Mouse (Mus musculus): ENCODE measurements around the gene Brip1. TPM values are rescaled to one million over a fixed set of nuclear protein-coding genes. Genes with fewer than 3 reads are reported as not detected.

The Brip1 gene
- total RNA-seq, 2 experiments from 2014 or later, result 0.30 to 0.75 TPM

DNA sequence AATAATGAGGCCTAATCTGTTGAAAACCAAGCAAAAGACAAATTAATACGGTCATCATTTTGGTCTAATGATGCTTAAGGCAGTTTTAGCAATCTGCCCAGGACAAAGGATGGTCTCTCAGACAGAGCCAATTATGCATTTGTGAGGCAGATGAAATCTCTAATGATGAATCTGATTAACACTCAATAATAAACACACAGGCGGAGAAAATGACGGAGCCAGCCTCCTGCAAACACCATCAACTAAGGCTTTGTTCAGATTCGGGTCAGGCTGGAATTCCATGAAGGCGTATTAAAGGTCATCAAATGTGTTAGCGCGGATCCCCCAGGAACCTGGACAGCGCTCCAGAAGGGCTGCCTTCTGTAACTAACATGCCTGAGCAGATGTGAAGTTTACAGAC lies 161.6 kb downstream of the Brip1 start:
- intact Hi-C loops (cut with DNase I), result no loop called here
- DNase-seq, result no peak

DNA sequence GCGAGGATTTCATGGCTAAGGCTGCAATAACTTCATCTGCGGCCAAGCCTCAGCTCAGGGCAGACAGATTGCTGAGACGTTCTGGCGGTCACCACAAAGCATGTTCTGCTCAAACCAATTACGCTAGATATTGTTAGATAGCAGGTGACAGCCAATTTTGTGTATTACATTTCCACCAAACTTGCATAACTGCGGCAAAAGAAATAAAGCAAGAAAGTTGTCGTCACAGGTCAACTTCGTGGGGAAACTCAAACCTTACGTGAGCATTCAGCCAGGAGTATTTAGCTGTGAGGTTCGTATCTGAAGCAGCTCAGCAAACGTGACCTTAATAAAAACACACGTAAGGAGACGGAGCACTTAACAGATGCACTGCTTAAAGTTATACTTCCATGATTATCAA lies 162.3 kb downstream of the Brip1 start:
- no peak for DNase-seq
- intact Hi-C loops (cut with DNase I), result no loop called here

DNA sequence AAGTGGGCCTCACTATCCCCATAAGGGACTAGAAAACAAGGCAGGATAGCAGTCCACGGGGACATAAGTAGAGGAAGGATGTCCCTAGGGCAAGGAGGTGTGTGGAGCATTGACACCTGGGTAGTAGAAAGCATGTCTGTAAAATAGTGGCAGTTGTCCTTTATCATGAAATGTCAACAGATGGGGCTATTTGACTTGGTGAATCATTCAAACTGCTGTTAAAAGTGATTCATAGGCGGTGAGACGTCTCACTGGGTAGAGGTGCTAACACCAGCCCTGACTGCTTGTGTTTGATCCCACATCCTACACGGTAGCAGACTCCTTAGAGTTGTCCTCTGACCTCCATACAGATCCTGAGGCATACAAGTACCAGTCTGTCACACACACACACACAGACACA lies 168.1 kb downstream of the Brip1 start:
- DNase-seq, result no peak
- intact Hi-C loops (cut with DNase I), result no loop called here

DNA sequence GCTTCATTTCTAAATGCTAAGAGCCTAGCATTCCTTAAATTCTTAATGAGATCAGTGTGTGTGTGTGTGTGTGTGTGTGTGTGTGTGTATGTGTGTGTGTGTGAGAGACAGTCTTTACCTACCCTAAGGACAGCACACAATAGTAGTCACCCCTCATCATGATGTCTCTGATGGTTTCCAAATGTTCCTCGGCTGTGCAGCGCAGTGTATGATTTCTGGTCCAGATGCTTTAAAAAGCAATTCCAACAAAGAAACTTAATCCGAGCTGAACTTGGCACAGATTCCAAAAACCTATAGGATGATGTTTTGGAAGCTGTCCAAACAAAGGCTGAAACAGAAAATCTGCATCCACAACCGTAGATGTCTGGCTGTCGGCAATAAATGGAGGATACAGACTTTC lies 173.0 kb downstream of the Brip1 start:
- intact Hi-C loops (cut with DNase I), result no loop called here

DNA sequence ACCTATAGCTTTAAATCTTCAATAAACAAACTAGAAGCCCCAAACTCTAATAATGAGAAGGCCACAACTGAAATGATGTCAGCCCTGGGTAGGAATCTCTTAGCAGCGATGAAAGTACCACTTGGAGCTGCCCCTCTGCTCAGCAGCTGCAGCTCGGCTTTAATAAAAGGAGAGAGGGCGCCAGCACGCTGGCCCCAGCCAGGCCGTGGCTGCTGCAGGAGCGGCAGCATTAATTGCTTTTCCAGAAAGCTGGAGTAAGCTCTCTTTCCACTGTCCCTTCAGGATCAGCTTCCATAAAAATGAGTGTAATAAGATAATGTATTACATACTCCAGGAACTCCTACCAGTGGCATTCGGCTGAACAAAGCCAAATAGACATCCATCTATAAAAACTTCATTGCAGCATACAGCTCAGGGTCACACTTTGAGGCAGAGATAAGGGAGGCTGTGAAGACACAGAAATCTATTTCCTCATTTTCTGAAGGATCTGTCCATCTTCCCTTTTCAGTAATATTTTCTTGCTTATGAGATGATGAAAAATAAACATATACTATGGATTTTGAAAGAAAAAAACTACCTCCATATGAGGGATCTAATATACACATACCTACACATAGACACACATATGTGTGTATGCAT lies 174.3 kb downstream of the Brip1 start:
- intact Hi-C loops (cut with DNase I), result no loop called here
- no peak for DNase-seq

More for the DNA sequence above, 173.0 kb downstream of the Brip1 start:
- DNase-seq, result no peak

DNA sequence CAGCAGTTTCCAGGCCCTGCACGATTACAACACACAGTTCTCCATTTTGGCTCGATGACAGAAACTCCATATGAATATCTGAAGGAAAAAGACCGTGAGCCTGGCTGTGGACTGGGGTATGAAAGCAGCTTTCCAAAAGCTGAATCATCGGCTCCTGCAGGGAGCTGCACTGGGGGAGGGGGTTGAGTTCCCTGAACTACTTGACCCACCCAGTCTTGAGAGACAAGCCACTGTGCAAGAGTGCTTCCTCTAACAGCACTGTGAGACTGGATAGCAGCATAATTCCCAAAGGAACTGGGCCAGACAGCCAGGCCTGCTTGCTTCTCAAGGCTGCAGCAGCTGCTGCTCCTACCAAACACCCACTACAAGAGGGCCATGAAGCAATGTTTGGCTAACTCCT lies 178.6 kb downstream of the Brip1 start:
- DNase-seq, result peak; percentile 10 to 29
- intact Hi-C loops (cut with DNase I), result no loop called here

DNA sequence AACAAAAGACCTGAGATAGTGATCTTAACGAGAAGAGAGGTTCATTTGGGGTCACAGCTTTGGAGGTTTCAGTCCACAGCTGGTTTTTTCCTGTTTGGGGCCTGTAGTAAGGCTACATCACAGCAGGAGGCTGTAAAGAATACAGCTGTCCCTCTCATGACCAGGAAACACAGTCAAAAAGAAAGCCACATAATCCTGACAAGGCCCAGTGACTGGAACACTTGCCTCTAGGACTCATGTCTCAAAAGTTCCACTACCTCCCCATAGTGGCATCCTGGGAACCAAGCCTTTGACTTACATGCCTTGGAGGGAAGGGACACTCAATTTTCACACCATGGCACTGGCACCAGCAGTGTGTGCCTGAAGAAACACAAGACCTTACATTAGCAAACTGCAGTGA lies 181.0 kb downstream of the Brip1 start:
- no peak for DNase-seq
- intact Hi-C loops (cut with DNase I), result no loop called here

DNA sequence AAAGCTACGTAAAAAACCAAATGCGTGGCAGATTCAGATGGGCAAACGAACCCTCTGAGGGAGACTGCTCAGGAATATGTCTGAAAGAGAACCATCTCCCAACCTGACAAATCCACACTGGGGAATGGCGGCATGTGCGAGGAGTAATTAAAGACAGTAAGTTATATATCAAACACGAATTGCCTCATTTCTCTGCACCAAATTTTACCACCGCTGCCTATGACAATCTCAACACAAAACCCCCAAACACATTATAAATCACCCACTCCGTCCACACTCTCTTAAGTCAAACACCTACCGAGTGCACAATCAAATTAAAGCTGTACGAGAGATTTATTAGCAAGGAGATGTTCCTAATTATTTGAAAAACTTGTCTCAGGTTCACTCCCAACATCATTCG lies 184.8 kb downstream of the Brip1 start:
- intact Hi-C loops (cut with DNase I), result no loop called here
- no peak for DNase-seq

DNA sequence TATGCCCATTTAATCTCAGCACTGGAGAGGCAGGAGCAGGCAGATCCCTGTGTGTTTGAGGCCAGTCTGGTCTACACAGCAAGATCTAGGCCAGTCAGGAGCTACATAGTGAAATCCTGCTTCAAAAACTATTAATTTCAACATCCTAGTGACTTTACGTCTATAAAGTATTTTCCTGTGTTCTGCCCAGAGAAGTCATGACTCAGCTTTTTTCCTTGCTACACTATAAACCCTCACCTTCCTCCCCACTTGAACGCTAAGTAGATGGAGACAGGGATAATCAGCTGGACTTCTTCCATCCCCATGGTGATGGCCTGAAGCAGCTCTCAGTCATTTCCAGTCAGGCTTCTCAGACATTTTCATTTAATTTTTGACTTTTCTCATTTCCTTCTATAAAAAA lies 187.9 kb downstream of the Brip1 start:
- intact Hi-C loops (cut with DNase I), result no loop called here

DNA sequence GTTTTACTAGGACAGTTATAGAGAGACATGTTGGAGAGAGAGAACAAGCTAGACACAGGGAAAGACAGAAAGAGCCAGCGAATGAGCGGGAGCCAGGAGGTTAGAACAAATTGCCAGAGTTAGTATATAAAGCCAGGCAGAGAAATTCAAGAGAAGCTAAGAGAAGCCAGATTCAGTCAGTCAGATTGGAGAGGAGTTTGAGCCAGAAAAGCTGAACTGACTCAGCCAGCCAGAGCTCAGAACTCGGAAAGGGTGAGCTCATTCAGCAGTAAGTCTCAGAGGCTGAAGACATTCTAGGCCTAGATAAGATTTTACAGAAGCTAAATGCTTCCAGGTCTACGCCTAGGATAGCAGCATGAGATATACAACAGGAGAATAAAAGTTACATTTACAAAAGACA lies 190.5 kb downstream of the Brip1 start:
- intact Hi-C loops (cut with DNase I), result no loop called here
- no peak for DNase-seq

More for the DNA sequence above, 187.9 kb downstream of the Brip1 start:
- DNase-seq, result no peak

DNA sequence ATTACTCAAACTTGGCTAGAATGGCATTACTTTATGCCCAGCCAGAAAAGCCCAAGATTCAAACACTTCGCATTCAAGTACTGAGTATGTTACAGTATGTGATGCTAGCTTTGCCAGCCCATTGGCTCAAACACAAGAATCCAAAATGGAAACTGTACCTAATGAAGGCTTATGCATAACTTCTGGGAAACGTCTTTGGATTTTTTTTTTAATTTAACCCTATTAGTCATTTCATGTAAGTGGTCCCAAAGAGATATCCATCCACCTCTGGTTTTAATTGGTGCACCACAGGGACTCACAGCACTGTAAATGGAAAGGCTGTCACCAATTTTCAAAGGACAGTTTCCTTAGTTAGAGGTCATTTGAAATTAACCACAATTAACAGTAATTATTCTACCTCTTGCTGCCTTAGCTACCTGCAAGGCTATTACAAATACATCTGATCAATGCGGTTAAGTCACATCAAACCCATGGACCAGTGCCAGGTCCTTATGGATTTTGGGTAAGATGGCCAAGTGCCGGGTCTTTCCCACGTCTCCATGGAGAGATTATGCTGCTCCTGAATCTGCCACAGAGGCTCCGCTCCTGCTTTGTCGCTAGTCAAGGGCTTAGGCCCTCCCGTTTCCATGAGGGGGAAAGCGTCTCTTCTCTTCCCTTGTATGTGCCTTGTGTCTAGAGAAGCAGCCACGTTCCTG lies 192.6 kb downstream of the Brip1 start:
- intact Hi-C loops (cut with DNase I), result no loop called here
- DNase-seq, result no peak

Other genes starting within 250 kb of the Brip1 start
- gene Ints2, start 56.4 kb upstream of the Brip1 start, total RNA-seq (2021), result 1 to 10 TPM; 4.8 to 5.2 TPM
- 10 to 100 TPM; 33.9 to 34.8 TPM for gene Med13, start 156.4 kb upstream of the Brip1 start, total RNA-seq (2021)

Data from heart, postnatal 36 days (tissue).